Mouse (Mus musculus) olfactory bulb, adult 2 months (tissue): ENCODE measurements around the gene Atf2.

ENCODE experiments used
- CTCF ChIP-seq: fragments of 200-500 bp; IDR thresholded peaks from 2 replicates; pipeline ENCODE4 v1.5.1; 2012; ENCODE audit warnings: low read depth, mild to moderate bottlenecking, low read length, moderate library complexity; ENCODE audit not compliant: insufficient read depth
- POLR2A ChIP-seq: fragments of 200-500 bp; IDR thresholded peaks from 2 replicates; pipeline ENCODE4 v1.6.1; 2012; ENCODE audit warnings: mild to moderate bottlenecking, low read depth, low read length, moderate library complexity; ENCODE audit not compliant: insufficient read depth

DNA sequence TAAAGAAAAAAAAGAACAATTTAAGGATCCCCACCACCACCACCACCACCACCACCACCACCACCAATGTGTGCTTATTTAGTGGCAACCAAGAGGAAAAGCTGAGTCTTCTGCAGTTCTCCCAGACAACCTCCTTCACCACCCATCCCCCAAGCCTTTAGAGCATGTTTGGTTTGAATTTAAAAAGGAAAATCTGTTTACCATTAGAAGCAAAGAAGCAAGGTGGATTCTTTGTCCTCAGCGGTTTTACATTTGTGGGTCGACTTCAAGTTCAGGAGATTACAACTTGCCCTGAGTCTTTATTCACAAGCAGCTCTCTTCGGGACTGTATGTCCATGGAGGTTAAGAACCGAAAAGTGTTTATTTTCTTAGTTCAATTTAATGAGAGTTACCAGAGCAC, 115.5 kb downstream of the Atf2 start:
- no peak for TF ChIP-seq CTCF
- no peak for TF ChIP-seq POLR2A
